Mouse (Mus musculus): Measurements from ENCODE around the gene Dcp1b.
A peak's percentile ranks its signal among the peaks of the same experiment; 100 is the strongest.

Dcp1b gene

GRCm38 (mm10) chr6:119175078-119175853 is at the start of gene Dcp1b:
TSS of gene Dcp1b (plus strand) at chr6:119175253.
- peak; percentile 73 for DNase-seq (ENCODE audit: low read depth, low spot score)

GRCm38 (mm10) chr6:119126991-119127390 is 48.1 kb upstream of the Dcp1b start:
- no peak for DNase-seq (ENCODE audit: low read depth, low spot score)

DNA sequence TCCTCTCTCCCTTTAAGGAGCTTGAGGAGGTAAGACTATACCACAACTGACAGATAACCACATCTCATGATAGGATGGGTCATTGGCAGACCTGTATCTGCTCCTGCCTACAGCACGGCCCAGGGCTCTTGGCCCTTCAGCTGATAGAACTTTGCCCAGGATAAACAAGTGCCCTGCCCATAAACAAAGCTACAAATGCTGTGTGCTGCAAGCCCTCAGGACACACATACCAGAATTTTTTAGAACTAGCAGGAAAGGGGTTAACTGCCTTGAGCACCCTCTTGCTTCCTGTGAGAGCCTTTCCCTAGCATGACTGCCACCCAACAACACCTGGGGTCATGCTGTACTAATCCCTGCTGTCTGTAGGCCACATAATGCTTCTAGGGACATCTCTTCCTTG is 47.0 kb upstream of the Dcp1b start:
- no peak for DNase-seq (ENCODE audit: low read depth, low spot score)

- DNase-seq (ENCODE audit: low read depth, low spot score), result no peak
Observed at GRCm38 (mm10) chr6:119128521-119128920, 46.5 kb upstream of the Dcp1b start.

GRCm38 (mm10) chr6:119129664-119130063 is 45.4 kb upstream of the Dcp1b start:
- no peak for DNase-seq (ENCODE audit: low read depth, low spot score)

- DNase-seq (ENCODE audit: low read depth, low spot score), result no peak
Observed at GRCm38 (mm10) chr6:119132111-119132735, 42.8 kb upstream of the Dcp1b start.

GRCm38 (mm10) chr6:119132863-119133262 is 42.2 kb upstream of the Dcp1b start:
- no peak for DNase-seq (ENCODE audit: low read depth, low spot score)

GRCm38 (mm10) chr6:119137768-119138167 is 37.3 kb upstream of the Dcp1b start:
- DNase-seq (ENCODE audit: low read depth, low spot score), result no peak

DNA sequence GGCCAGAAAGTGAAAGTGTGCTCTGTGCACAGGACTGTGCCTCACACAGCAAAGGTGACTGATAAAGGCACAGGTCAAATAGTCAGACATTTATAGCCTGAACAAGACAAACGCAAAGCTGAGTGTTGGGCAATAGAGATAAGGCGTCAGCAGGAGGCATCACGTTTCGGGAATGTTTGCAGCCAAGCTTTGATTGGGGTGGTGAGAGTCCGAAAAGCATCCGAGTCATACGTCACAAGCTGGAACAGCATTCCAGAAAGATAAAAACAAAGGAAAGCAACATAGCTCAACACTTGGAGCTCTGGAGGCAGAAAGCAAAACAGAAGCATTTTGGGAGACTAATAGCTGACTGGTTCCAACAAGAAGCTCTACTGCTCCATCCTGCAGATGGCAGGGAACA is 35.5 kb upstream of the Dcp1b start:
- DNase-seq (ENCODE audit: low read depth, low spot score), result no peak

DNA sequence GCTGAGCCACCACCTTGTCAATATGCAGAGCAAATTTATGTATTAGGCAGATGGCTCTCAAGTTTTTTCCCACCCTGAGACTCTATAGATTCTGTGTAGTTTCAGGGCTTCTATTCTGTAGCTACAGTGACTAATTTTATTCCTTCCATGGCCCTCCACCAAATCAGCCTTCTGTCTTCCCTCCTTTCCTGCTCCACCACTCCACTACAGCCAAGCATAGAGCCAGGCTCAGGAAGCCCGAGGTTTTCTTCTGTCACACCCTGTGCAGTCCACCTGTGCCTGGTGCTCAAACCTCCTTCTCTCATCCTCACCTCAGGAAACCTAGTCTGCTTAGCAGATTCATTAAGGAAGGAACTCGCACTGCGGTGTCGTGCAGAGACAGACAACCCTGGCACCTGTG is 29.9 kb upstream of the Dcp1b start:
- DNase-seq (ENCODE audit: low read depth, low spot score), result no peak

GRCm38 (mm10) chr6:119165677-119166076 is 9.4 kb upstream of the Dcp1b start:
- no peak for DNase-seq (ENCODE audit: low read depth, low spot score)

- no peak for DNase-seq (ENCODE audit: low read depth, low spot score)
Observed at GRCm38 (mm10) chr6:119174307-119175074, 562 bp upstream of the Dcp1b start.

DNA sequence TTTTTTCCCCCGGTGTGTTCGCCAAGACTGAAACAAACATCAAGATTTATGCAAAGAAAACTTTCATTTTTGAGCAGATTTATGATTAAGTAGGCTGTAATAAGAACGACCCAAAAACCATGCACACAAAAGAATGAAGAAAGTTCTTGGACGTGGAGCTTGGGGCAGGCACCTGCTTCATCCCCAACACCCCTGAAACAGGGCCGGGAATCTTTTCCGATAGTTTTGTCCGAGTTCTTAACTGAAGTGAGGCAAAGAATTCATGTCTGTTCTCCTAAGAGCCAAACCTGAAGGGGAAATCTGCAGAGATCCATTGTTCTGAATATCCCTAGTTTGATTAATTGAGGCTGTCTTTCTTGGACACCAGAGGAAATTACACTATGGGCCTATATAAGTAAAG is 1.1 kb downstream of the Dcp1b start:
- DNase-seq (ENCODE audit: low read depth, low spot score), result no peak

DNA sequence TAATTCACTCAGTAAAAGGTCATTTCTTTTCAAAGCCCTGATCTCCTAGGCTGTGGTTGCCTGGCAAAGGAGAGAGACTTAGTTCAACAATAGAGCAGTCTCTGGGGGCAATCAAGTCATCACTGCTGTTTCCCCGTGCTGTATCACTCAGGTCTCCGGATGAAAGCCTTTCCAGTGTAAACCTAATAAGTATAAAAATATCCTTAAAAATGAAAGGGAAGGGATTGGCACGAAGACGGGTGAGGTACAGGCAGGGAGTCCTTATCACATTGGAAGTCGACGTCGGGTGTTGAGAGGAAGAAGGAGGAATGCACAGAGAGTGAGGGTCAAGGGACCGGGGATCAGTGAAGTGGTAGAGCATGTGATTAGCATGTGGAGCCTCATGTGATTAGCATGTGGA is 2.0 kb downstream of the Dcp1b start:
- DNase-seq (ENCODE audit: low read depth, low spot score), result no peak

- DNase-seq (ENCODE audit: low read depth, low spot score), result no peak
Observed at GRCm38 (mm10) chr6:119180188-119180587, 5.1 kb downstream of the Dcp1b start.

- DNase-seq (ENCODE audit: low read depth, low spot score), result no peak
Observed at GRCm38 (mm10) chr6:119182211-119182610, 7.2 kb downstream of the Dcp1b start.

GRCm38 (mm10) chr6:119183781-119184180 is 8.7 kb downstream of the Dcp1b start:
- DNase-seq (ENCODE audit: low read depth, low spot score), result no peak

- no peak for DNase-seq (ENCODE audit: low read depth, low spot score)
Observed at GRCm38 (mm10) chr6:119186658-119187057, 11.6 kb downstream of the Dcp1b start.

- no peak for DNase-seq (ENCODE audit: low read depth, low spot score)
Observed at GRCm38 (mm10) chr6:119187631-119188030, 12.6 kb downstream of the Dcp1b start.

DNA sequence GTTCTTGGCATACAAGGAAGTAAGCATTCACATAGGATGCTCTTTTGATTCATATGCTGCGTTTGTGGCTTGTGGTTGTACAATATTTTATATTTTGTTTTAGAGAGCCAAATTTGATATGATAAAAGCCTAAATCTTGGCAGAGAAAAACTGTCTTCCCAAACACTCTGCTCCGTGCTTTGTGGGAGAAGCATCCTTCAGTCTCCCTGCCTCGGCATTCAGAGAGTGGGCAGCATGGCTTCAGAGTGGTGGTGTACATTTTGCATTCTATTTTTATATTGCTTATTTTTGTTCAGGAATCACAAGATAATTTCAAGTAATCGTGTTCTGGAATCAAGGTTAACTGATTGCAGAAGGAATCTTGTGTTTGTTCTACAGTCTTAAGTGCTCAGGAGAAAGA is 16.4 kb downstream of the Dcp1b start:
- DNase-seq (ENCODE audit: low read depth, low spot score), result no peak

- no peak for DNase-seq (ENCODE audit: low read depth, low spot score)
Observed at GRCm38 (mm10) chr6:119193571-119194154, 18.6 kb downstream of the Dcp1b start.

GRCm38 (mm10) chr6:119194161-119194560 is 19.1 kb downstream of the Dcp1b start:
- DNase-seq (ENCODE audit: low read depth, low spot score), result no peak

Data from retina, adult 2 months (tissue).